Mouse (Mus musculus): Measurements from ENCODE around the gene Usp22. TPM values are rescaled to one million over a fixed set of nuclear protein-coding genes. Genes with fewer than 3 reads are reported as not detected.

Gene Usp22
- polyA plus RNA-seq, 1 experiment: not detected

DNA sequence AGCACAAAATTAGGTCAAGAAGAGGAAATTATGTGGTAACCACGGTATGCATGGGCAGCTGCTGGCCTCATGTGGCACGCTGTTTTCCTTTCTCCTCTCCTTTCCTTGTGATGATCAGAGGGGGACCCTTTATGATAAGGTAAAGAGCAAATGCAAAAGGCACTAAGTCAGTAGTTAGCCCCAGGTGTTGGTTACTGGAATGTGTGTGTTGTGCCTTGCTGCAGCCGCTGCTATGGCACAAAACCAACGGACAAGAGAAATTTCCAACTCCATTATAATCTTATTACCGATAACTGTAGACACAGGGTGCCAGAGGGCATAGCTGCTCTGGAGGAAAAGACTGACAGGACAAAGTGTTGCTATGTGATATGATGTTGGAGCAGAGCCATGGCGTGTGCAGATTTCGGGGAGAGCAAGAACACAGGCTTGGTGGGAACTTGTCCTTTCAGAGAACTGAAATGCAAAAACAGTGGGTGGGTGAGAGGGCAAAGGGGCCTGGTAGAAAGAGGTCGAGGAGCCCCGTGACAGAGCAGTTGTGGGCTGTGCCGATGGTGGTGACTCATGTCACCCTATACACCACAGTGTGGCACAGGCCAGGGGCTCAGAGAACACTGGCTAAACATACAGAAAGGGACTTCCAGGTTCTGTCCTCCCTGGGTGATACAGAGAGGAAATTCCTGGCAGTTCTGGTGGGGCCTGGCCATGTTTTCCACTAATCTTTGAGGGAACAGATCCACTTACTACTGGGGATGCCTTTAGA is 32.8 kb upstream of the Usp22 start, which contains the start of gene Aldh3a1:
Gene Aldh3a1 (plus strand): TSS at position 51 of the 760 bp plus-strand sequence.
- peaks cover 19% of the 10 kb centered on the region for H3K4me1 ChIP-seq (ENCODE audit: control insufficient read depth, insufficient read depth, low read length)
- H3K27ac ChIP-seq (ENCODE audit: insufficient read depth, low read depth, low read length): no peak within 1 kb of the TSS
- TF ChIP-seq POLR2A (IDR thresholded peaks at IDR 0.05; ENCODE audit: insufficient read depth, low read depth, low read length) (no peak), CTCF (IDR thresholded peaks at IDR 0.05; ENCODE audit: insufficient read depth, low read depth, low read length) (no peak)
- H3K4me3 ChIP-seq (ENCODE audit: insufficient read depth, low read depth, low read length): no peak within 1 kb of the TSS
- WGBS: 64% methylated on average over 10 of the region's 10 CpGs

DNA sequence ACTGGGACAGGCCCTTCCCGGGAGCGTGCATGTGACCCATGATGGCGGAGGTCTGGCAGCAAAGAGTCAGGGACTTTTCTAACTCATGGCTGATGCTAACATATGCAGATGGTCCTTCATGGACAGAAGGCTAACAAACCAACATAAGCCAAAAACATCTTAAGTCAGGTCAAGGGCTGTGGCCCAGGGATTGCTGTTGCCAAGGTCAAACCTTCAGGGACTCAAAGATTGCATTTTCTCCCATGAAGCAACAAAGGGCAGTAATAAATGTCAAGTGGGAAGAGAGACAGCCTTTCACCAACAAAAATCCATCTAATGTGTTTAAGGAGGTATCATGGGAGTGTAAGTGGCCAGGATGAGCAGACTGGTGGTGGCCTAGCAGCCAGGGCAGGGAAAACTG is 31.3 kb upstream of the Usp22 start:
- Histone ChIP-seq H3K27ac (ENCODE audit: insufficient read depth, low read depth, low read length) (no peak overlapping the region), H3K4me3 (ENCODE audit: insufficient read depth, low read depth, low read length) (no peak overlapping the region), H3K4me1 (ENCODE audit: control insufficient read depth, insufficient read depth, low read length) (peaks cover 9% of the 10 kb centered on the region; the same call in 1 of the 2 replicates)
- no peak for TF ChIP-seq POLR2A (IDR thresholded peaks at IDR 0.05; ENCODE audit: insufficient read depth, low read depth, low read length)
- no peak for TF ChIP-seq CTCF (IDR thresholded peaks at IDR 0.05; ENCODE audit: insufficient read depth, low read depth, low read length)
- WGBS: 97% methylated on average over 3 of the region's 3 CpGs

DNA sequence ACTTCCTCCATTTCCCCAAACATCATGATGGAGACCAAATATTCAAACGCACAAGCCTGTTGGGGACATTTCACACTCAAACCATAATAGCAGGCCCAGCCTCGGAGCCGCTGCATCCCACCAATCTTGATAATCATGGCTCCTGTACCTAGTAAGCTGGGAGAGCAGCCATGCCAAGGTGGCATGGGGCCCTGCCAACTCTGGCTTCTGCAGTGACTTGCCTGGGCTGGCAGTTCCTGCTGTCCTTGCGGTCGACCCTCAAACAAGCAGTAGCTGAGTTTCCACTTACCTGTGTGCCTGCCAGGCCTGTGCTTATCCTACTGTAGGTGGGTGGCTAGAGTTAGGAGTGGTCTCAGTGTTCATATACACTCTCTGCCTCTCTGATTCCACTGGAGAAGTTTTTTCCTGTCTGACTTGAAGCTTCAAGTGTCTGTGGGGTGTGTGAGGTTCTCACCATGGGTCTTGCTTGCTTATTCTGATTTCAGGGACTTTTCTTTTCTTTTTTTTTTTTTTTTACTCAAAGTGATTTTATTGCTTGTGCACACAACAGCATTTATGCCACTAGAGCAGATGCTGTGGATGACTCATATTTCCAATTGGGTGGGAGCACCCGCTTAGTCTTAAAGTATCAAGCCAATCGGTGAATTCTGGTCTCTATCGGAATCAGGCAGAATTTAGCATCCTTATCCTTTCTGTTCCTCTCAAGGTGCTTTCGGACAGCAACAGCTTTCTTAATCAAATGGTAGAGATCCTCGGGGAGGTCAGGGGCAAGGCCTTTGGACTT is 30.5 kb upstream of the Usp22 start:
- Histone ChIP-seq H3K4me3 (ENCODE audit: insufficient read depth, low read depth, low read length) (no peak overlapping the region), H3K4me1 (ENCODE audit: control insufficient read depth, insufficient read depth, low read length) (peaks cover 9% of the 10 kb centered on the region; the same call in 1 of the 2 replicates), H3K27ac (ENCODE audit: insufficient read depth, low read depth, low read length) (no peak overlapping the region)
- no peak for TF ChIP-seq POLR2A (IDR thresholded peaks at IDR 0.05; ENCODE audit: insufficient read depth, low read depth, low read length)
- no peak for TF ChIP-seq CTCF (IDR thresholded peaks at IDR 0.05; ENCODE audit: insufficient read depth, low read depth, low read length)
- WGBS: 72% methylated on average over 10 of the region's 10 CpGs

DNA sequence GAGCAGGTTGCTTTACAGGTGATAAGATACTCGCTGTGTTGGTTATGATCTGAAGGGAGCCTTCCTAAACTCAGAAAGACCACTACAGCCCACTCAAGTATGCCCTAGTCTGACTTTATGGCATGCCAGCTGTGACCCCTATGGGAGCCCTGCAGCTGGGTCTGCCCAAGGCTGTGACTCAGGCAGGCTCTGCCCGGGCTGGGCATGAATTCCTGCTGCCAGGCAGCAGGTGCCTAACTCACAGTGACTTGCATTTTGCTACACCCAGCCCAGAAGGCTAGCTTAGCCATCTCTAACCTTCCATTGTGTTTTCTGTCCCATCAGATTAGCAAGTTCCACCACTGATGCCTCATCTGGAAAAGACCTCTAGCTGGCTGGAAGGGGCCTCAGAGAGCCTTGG is 28.0 kb upstream of the Usp22 start:
- WGBS: 81% methylated on average over 2 of the region's 2 CpGs
- TF ChIP-seq POLR2A (IDR thresholded peaks at IDR 0.05; ENCODE audit: insufficient read depth, low read depth, low read length) (no peak), CTCF (IDR thresholded peaks at IDR 0.05; ENCODE audit: insufficient read depth, low read depth, low read length) (no peak)
- Histone ChIP-seq H3K4me3 (ENCODE audit: insufficient read depth, low read depth, low read length) (no peak overlapping the region), H3K27ac (ENCODE audit: insufficient read depth, low read depth, low read length) (no peak overlapping the region), H3K4me1 (ENCODE audit: control insufficient read depth, insufficient read depth, low read length) (peaks cover 4% of the 10 kb centered on the region; the same call in 1 of the 2 replicates)

DNA sequence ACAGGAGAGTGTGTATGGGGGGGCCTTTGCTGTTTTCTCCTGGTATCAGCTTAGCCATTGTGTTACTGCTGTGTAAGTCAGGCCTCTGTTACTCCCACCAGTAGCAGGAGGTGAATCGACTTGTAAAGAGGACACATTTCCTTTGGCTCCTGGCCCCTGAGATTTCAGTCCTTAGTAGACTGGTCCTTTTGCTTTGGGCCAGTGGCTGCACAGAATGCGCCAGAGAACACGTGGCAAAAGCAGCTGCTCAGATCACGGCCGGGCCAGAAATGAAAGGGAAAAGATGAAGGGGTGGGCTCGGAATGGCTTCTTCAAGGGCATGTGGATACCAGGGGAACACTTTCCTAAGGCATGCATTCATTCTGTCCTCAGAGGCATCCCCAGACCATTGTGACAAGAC is 27.3 kb upstream of the Usp22 start:
- TF ChIP-seq POLR2A (IDR thresholded peaks at IDR 0.05; ENCODE audit: insufficient read depth, low read depth, low read length) (no peak), CTCF (IDR thresholded peaks at IDR 0.05; ENCODE audit: insufficient read depth, low read depth, low read length) (no peak)
- 58% methylated on average over 6 of the region's 6 CpGs for WGBS
- H3K27ac ChIP-seq (ENCODE audit: insufficient read depth, low read depth, low read length): no peak overlapping the region
- no peak overlapping the region for H3K4me3 ChIP-seq (ENCODE audit: insufficient read depth, low read depth, low read length)
- peaks cover 2% of the 10 kb centered on the region; the same call in 1 of the 2 replicates for H3K4me1 ChIP-seq (ENCODE audit: control insufficient read depth, insufficient read depth, low read length)

DNA sequence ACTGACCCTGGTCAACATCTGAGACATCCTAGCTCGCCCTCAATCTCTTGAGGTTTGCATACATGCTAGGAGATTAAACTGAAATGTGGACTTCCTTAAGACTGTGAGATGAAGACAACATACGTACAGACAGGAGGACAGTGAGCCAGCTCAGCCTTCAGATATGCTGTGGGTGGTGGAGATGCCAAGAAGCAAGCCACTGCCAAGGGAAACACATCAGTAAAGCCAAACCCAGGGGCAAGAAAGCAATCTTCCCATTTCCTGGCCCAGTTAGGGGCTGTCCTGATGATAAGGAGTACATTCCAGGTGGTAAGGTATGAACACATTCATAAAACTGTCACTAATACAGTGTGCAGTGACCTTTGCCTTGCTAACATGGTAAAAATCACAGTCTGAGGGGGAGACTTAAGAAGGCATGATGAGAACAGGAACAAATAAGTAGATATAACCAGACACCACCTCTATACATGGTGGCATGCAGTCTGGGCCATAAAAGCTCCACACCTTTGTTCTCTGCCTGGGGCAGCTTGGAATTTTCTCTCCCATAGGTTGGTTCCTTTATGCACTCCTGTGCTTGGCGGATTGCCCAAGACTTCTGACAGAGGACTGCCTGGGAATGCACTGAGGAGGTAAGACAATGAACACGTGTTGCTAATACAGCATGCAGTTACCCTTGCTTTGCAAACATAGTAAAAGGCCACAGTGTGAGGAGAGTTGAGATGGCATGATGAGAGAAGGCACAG is 24.9 kb upstream of the Usp22 start:
- TF ChIP-seq CTCF (IDR thresholded peaks at IDR 0.05; ENCODE audit: insufficient read depth, low read depth, low read length): no peak
- TF ChIP-seq POLR2A (IDR thresholded peaks at IDR 0.05; ENCODE audit: insufficient read depth, low read depth, low read length): no peak
- Histone ChIP-seq H3K27ac (ENCODE audit: insufficient read depth, low read depth, low read length) (no peak overlapping the region), H3K4me3 (ENCODE audit: insufficient read depth, low read depth, low read length) (no peak overlapping the region), H3K4me1 (ENCODE audit: control insufficient read depth, insufficient read depth, low read length) (peaks cover 3% of the 10 kb centered on the region)
- WGBS: 83% methylated on average over 4 of the region's 4 CpGs

DNA sequence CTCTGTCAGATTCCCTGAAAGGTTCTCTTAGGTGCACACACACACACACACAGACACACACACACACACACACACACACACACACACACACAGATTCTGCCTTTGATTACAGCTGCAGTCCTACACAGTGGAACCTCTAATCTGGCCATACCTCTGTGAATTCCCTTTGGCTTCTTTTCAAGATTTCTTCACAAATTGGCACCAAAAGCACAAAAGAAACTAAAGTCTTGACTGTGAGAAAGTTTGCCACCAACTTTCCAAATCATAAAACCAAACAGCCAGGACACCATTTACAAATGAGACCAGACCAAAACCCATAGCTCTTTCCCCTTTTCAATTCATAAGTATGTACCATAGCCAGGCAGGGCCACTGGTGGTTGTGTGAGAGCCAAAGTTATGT is 23.1 kb upstream of the Usp22 start:
- Histone ChIP-seq H3K27ac (ENCODE audit: insufficient read depth, low read depth, low read length) (no peak overlapping the region), H3K4me3 (ENCODE audit: insufficient read depth, low read depth, low read length) (no peak overlapping the region), H3K4me1 (ENCODE audit: control insufficient read depth, insufficient read depth, low read length) (peaks cover 3% of the 10 kb centered on the region)
- TF ChIP-seq CTCF (IDR thresholded peaks at IDR 0.05; ENCODE audit: insufficient read depth, low read depth, low read length) (no peak), POLR2A (IDR thresholded peaks at IDR 0.05; ENCODE audit: insufficient read depth, low read depth, low read length) (no peak)

DNA sequence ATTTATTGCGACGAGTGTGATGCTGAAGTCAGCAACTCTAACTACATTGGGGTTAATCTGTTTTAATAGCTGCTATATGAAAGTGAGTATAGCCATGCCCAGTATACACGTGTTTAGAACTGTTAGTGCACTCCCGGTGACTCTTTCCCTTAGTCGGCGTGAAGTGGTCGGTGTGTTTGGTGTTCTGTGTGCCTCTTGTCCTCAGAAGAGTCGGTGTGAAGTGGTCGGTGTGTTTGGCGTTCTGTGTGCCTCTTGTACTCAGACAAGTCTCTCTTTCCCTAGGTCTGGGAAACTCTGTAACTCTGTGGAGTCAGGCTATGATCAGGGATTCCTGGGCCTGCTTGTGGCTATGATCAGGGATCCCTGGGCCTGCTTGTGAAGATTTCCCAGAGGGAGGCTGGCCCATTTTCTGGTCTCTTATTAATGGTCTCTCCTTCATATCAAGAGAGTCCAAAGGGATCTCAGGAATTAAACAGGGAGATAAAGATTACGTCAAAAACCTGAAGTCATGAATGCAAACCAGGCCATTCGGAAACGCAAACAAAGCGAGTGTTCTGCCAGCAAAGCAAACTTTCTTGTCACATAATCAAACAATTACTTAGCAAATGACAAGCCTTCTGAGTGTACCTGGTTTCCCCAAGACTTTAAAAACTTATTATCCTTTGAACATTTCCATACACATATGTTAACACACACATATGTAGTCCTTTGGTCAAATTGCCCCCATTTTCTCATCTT is 21.9 kb upstream of the Usp22 start:
- Histone ChIP-seq H3K4me3 (ENCODE audit: insufficient read depth, low read depth, low read length) (no peak overlapping the region), H3K4me1 (ENCODE audit: control insufficient read depth, insufficient read depth, low read length) (peaks cover 3% of the 10 kb centered on the region), H3K27ac (ENCODE audit: insufficient read depth, low read depth, low read length) (no peak overlapping the region)
- TF ChIP-seq CTCF (IDR thresholded peaks at IDR 0.05; ENCODE audit: insufficient read depth, low read depth, low read length) (no peak), POLR2A (IDR thresholded peaks at IDR 0.05; ENCODE audit: insufficient read depth, low read depth, low read length) (no peak)
- 87% methylated on average over 14 of the region's 14 CpGs for WGBS

Data from olfactory bulb, adult 2 months (tissue).